Mouse (Mus musculus) midbrain, postnatal 0 days (tissue): Measurements from ENCODE around the gene Proser1. TPM values are rescaled to one million over a fixed set of nuclear protein-coding genes. Genes with fewer than 3 reads are reported as not detected.

Source experiments
- ATAC-seq: fragments of 200-750 bp; cut with Nextera tagmentation; 2 replicates; pipeline ENCODE4 v1.8.0; 2017; ENCODE audit warnings: moderate number of reproducible peaks, mild to moderate bottlenecking, moderate TSS enrichment, moderate library complexity; ENCODE audit not compliant: low FRiP score
- DNase-seq: peaks from one replicate; pipeline ENCODE4 v3.0.0-alpha.2; 2015; ENCODE audit warnings: low spot score
- H3K27ac ChIP-seq: fragments of 300-500 bp; sonication (generic); 2 replicates; pipeline ENCODE4 v1.5.1; 2014; ENCODE audit warnings: low read depth, mild to moderate bottlenecking, low read length, mixed read lengths
- H3K27me3 ChIP-seq: fragments of 300-500 bp; sonication (generic); 2 replicates; pipeline ENCODE4 v1.6.1; 2014; ENCODE audit warnings: low read length, control low read depth, mixed read lengths; ENCODE audit not compliant: insufficient read depth
- H3K36me3 ChIP-seq: fragments of 300-500 bp; sonication (generic); 2 replicates; pipeline ENCODE4 v1.6.1; 2014; ENCODE audit warnings: low read length, control low read depth, mixed read lengths; ENCODE audit not compliant: insufficient read depth
- H3K4me1 ChIP-seq: fragments of 300-500 bp; sonication (generic); 2 replicates; pipeline ENCODE4 v1.6.1; 2014; ENCODE audit warnings: mild to moderate bottlenecking, control low read depth, antibody characterized with exemption, low read length, mixed read lengths; ENCODE audit not compliant: insufficient read depth
- H3K4me2 ChIP-seq: fragments of 300-500 bp; sonication (generic); 2 replicates; pipeline ENCODE4 v1.6.1; 2014; ENCODE audit warnings: low read depth, mild to moderate bottlenecking, low read length, mixed read lengths; ENCODE audit not compliant: poor library complexity, severe bottlenecking
- H3K4me3 ChIP-seq: fragments of 300-500 bp; sonication (generic); 2 replicates; pipeline ENCODE4 v1.5.1; 2014; ENCODE audit warnings: low read depth, mild to moderate bottlenecking, low read length, moderate library complexity
- H3K9ac ChIP-seq: fragments of 300-500 bp; sonication (generic); replicated peaks from 2 replicates; pipeline ENCODE4 v1.6.1; 2014; ENCODE audit warnings: mild to moderate bottlenecking, low read length, moderate library complexity, mixed read lengths; ENCODE audit not compliant: poor library complexity, severe bottlenecking
- H3K9me3 ChIP-seq: fragments of 300-500 bp; sonication (generic); 2 replicates; pipeline ENCODE4 v1.6.1; 2016; ENCODE audit warnings: low read length, control low read depth
- CTCF ChIP-seq: IDR thresholded peaks from 2 replicates; pipeline ENCODE4 v1.5.1; 2016; ENCODE audit warnings: antibody characterized with exemption, mild to moderate bottlenecking
- WGBS: fragments of 180-500 bp; shearing (Covaris S2); extraction: QIAGEN DNeasy Blood & Tissue Kit; methylation state at CpG from one replicate; pipeline ENCODE4 v1.1.7; 2014; 5-methylcytosine and 5-hydroxymethylcytosine counted together
- polyA plus RNA-seq: library from polyadenylated mRNA; unstranded; fragments of >200 nt; fragmentation: Nextera tagmentation; extraction: Ambion mirVana; gene quantifications from 2 replicates; pipeline ENCODE4 v1.2.1, GENCODE M21; 2015
- total RNA-seq: library from RNA; depleted of rRNA; stranded (reverse); fragments of >200 nt; gene quantifications from 2 replicates; pipeline ENCODE4 v1.2.3, GENCODE M21; 2014; rRNA removed

The Proser1 gene
- total RNA-seq: 4.6 and 4.9 TPM in 2 replicates
- polyA plus RNA-seq: 10.7 and 15.1 TPM in 2 replicates

- TF ChIP-seq CTCF: no peak; the same call in 1 of the 2 replicates
- Histone ChIP-seq H3K9me3 (no peaks in the 10 kb centered on the region), H3K4me1 (peaks cover 9% of the 10 kb centered on the region; the same call in 1 of the 2 replicates), H3K4me3 (peak within 1 kb of the TSS; percentile 86), H3K27ac (peak within 1 kb of the TSS; percentile 80), H3K9ac (peak within 1 kb of the TSS; percentile 84), H3K27me3 (no peaks in the 10 kb centered on the region), H3K4me2 (peak within 1 kb of the TSS; percentile 78), H3K36me3 (0 out of 2 replicates have a peak, but pooled peaks cover 3% of the 10 kb centered on the region)
- ATAC-seq (peak; percentile 98), DNase-seq (peak; percentile 99)
- under 1% methylated on average over 51 of the region's 52 CpGs for WGBS
These were observed at the start of gene Proser1, which contains the start of gene Nhlrc3 for GRCm38 (mm10) chr3:53463046-53463764. Proser1 (plus strand) TSS chr3:53463666. Nhlrc3 (minus strand) TSS chr3:53463332.

GRCm38 (mm10) chr3:53413959-53414358 lies 49.5 kb upstream of the Proser1 start:
- H3K27ac ChIP-seq: no peak overlapping the region
- no peaks in the 10 kb centered on the region for H3K36me3 ChIP-seq
- no peak overlapping the region for H3K4me3 ChIP-seq
- WGBS: 61% methylated on average over 3 of the region's 3 CpGs
- H3K9me3 ChIP-seq: no peaks in the 10 kb centered on the region
- no peak for TF ChIP-seq CTCF
- DNase-seq: no peak
- H3K4me1 ChIP-seq: no peaks in the 10 kb centered on the region
- no peaks in the 10 kb centered on the region for H3K27me3 ChIP-seq
- ATAC-seq: no peak
- no peak overlapping the region for H3K4me2 ChIP-seq
- no peak overlapping the region for H3K9ac ChIP-seq

GRCm38 (mm10) chr3:53416036-53416506 lies 47.4 kb upstream of the Proser1 start:
- H3K27me3 ChIP-seq: no peaks in the 10 kb centered on the region
- no peak overlapping the region for H3K4me2 ChIP-seq
- ATAC-seq (no peak), DNase-seq (peak; percentile 84)
- no peak for TF ChIP-seq CTCF
- H3K36me3 ChIP-seq: no peaks in the 10 kb centered on the region
- H3K9ac ChIP-seq: no peak overlapping the region
- H3K27ac ChIP-seq: no peak overlapping the region
- no peak overlapping the region for H3K4me3 ChIP-seq
- no peaks in the 10 kb centered on the region for H3K9me3 ChIP-seq
- no peaks in the 10 kb centered on the region for H3K4me1 ChIP-seq
- WGBS: 53% methylated on average over 5 of the region's 5 CpGs

- H3K9ac ChIP-seq: no peak overlapping the region
- no peaks in the 10 kb centered on the region for H3K4me1 ChIP-seq
- TF ChIP-seq CTCF: no peak
- H3K9me3 ChIP-seq: no peaks in the 10 kb centered on the region
- DNase-seq (no peak), ATAC-seq (no peak)
- no peak overlapping the region for H3K27ac ChIP-seq
- no peak overlapping the region for H3K4me2 ChIP-seq
- H3K27me3 ChIP-seq: no peaks in the 10 kb centered on the region
- 64% methylated on average over 7 of the region's 7 CpGs for WGBS
- H3K36me3 ChIP-seq: no peaks in the 10 kb centered on the region
- H3K4me3 ChIP-seq: no peak overlapping the region
These were observed 45.8 kb upstream of the Proser1 start for GRCm38 (mm10) chr3:53417701-53418100.

GRCm38 (mm10) chr3:53421656-53422055 lies 41.8 kb upstream of the Proser1 start:
- Histone ChIP-seq H3K36me3 (no peaks in the 10 kb centered on the region), H3K4me3 (no peak overlapping the region), H3K27ac (no peak overlapping the region), H3K9me3 (no peaks in the 10 kb centered on the region), H3K27me3 (no peaks in the 10 kb centered on the region), H3K4me1 (no peaks in the 10 kb centered on the region), H3K4me2 (no peak overlapping the region), H3K9ac (no peak overlapping the region)
- 90% methylated on average over 12 of the region's 12 CpGs for WGBS
- no peak for TF ChIP-seq CTCF
- DNase-seq (no peak), ATAC-seq (no peak)

GRCm38 (mm10) chr3:53422691-53423090 lies 40.8 kb upstream of the Proser1 start:
- H3K9ac ChIP-seq: no peak overlapping the region
- no peaks in the 10 kb centered on the region for H3K36me3 ChIP-seq
- H3K27ac ChIP-seq: no peak overlapping the region
- ATAC-seq (no peak), DNase-seq (no peak)
- no peaks in the 10 kb centered on the region for H3K4me1 ChIP-seq
- no peak overlapping the region for H3K4me2 ChIP-seq
- H3K4me3 ChIP-seq: no peak overlapping the region
- no peak for TF ChIP-seq CTCF
- H3K9me3 ChIP-seq: no peaks in the 10 kb centered on the region
- no peaks in the 10 kb centered on the region for H3K27me3 ChIP-seq
- WGBS: 59% methylated on average over 1 of the region's 1 CpGs
